Mouse (Mus musculus) hindbrain, postnatal 0 days (tissue): ENCODE results near the gene Ccdc151. TPM values are rescaled to one million over a fixed set of nuclear protein-coding genes. Genes with fewer than 3 reads are reported as not detected.
A peak's percentile ranks its signal among the peaks of the same experiment; 100 is the strongest.

ENCODE experiments used
- ATAC-seq: fragments of 200-750 bp; cut with Nextera tagmentation; 2 replicates; pipeline ENCODE4 v1.8.0; 2017; ENCODE audit warnings: mild to moderate bottlenecking, moderate TSS enrichment, moderate library complexity
- DNase-seq: peaks from one replicate; pipeline ENCODE4 v3.0.0-alpha.2; 2015; ENCODE audit warnings: low spot score
- H3K27ac ChIP-seq: fragments of 300-500 bp; sonication (generic); 2 replicates; pipeline ENCODE4 v1.5.1; 2014; ENCODE audit warnings: mild to moderate bottlenecking
- H3K27me3 ChIP-seq: fragments of 300-500 bp; sonication (generic); 2 replicates; pipeline ENCODE4 v1.6.1; 2014; ENCODE audit warnings: low read length, mixed read lengths; ENCODE audit not compliant: insufficient read depth
- H3K36me3 ChIP-seq: fragments of 300-500 bp; sonication (generic); 2 replicates; pipeline ENCODE4 v1.6.1; 2014; ENCODE audit warnings: low read length, mixed read lengths; ENCODE audit not compliant: insufficient read depth
- H3K4me1 ChIP-seq: fragments of 300-500 bp; sonication (generic); 2 replicates; pipeline ENCODE4 v1.6.1; 2014; ENCODE audit warnings: antibody characterized with exemption, low read length, mixed read lengths; ENCODE audit not compliant: insufficient read depth
- H3K4me2 ChIP-seq: fragments of 300-500 bp; sonication (generic); 2 replicates; pipeline ENCODE4 v1.6.1; 2014; ENCODE audit warnings: low read depth, mild to moderate bottlenecking, low read length, moderate library complexity, mixed read lengths
- H3K4me3 ChIP-seq: fragments of 300-500 bp; sonication (generic); 2 replicates; pipeline ENCODE4 v1.5.1; 2014; ENCODE audit warnings: low read length
- H3K9ac ChIP-seq: fragments of 300-500 bp; sonication (generic); replicated peaks from 2 replicates; pipeline ENCODE4 v1.6.1; 2014; ENCODE audit warnings: mild to moderate bottlenecking, low read length, moderate library complexity, mixed read lengths
- H3K9me3 ChIP-seq: fragments of 300-500 bp; sonication (generic); 2 replicates; pipeline ENCODE4 v1.6.1; 2016; ENCODE audit warnings: low read length, mixed read lengths
- CTCF ChIP-seq: IDR thresholded peaks from 2 replicates; pipeline ENCODE4 v1.5.1; 2016; ENCODE audit warnings: antibody characterized with exemption, control low read depth, low read depth
- WGBS: fragments of 180-500 bp; shearing (Covaris S2); extraction: QIAGEN DNeasy Blood & Tissue Kit; methylation state at CpG from one replicate; pipeline ENCODE4 v1.1.7; 2014; 5-methylcytosine and 5-hydroxymethylcytosine counted together
- polyA plus RNA-seq: library from polyadenylated mRNA; unstranded; fragments of >200 nt; fragmentation: Nextera tagmentation; extraction: Ambion mirVana; gene quantifications from 2 replicates; pipeline ENCODE4 v1.2.1, GENCODE M21; 2015
- total RNA-seq: library from RNA; depleted of rRNA; stranded (reverse); fragments of >200 nt; gene quantifications from 2 replicates; pipeline ENCODE4 v1.2.3, GENCODE M21; 2014

Ccdc151 gene
- total and polyA plus RNA-seq, 2 experiments from 2014 or later: 3.3 to 4.2 TPM

DNA sequence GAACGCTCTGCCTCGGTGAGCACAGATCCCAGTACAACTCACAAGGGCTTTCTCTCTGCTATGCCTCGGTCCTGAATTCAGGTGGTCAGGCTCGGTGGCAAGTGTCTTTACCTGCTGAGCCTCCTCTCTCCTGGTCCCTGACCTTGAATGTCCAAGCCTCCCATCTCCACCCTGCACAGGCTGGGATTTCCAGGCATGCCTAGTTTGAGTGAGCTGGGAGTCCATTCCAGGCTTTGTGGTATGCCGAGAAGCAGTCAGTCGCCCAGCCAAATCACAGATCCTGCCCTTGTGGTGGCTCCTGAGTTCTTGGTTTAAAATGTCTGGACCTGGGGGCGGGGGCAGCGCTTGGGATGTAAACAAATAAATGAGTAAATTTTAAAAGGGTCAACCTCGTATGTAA is 44.9 kb upstream of the Ccdc151 start:
- Histone ChIP-seq H3K4me1 (0 out of 2 replicates have a peak, but pooled peaks cover 18% of the 10 kb centered on the region), H3K4me2 (peak overlapping the region; percentile 72), H3K4me3 (0 out of 2 replicates have a peak overlapping the region, but pooled peaks have one; percentile 3), H3K9me3 (no peaks in the 10 kb centered on the region), H3K27ac (no peak overlapping the region), H3K27me3 (no peaks in the 10 kb centered on the region), H3K36me3 (no peaks in the 10 kb centered on the region), H3K9ac (no peak overlapping the region)
- ATAC-seq (no peak), DNase-seq (no peak)
- WGBS: 50% methylated on average over 9 of the region's 9 CpGs
- TF ChIP-seq CTCF: no peak

DNA sequence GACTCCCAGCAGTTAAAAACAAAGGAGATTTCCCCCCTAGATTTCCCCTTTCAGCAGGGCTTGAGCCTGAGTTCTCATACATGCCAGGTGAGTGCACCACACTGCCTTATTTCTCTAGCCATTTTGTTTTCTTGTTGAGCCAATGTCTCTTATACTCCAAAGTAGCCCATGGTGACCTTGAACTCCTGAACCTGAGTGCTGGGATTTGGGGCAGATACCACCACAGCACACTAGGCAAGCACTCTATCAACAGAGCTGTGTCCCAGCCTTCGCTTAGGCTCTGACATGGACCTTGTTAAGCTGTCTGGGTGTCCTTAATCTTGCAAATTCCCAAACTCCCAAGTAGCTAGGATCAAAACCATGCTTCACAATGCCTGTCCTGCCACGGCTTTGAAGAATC is 39.4 kb upstream of the Ccdc151 start:
- Histone ChIP-seq H3K4me1 (no peaks in the 10 kb centered on the region), H3K27me3 (no peaks in the 10 kb centered on the region), H3K4me2 (no peak overlapping the region), H3K9ac (no peak overlapping the region), H3K36me3 (no peaks in the 10 kb centered on the region), H3K4me3 (no peak overlapping the region), H3K27ac (no peak overlapping the region), H3K9me3 (no peaks in the 10 kb centered on the region)
- DNase-seq (no peak), ATAC-seq (no peak)
- WGBS: 64% methylated on average over 2 of the region's 2 CpGs
- no peak for TF ChIP-seq CTCF

- WGBS: 76% methylated on average over 10 of the region's 10 CpGs
- H3K36me3 ChIP-seq: no peaks in the 10 kb centered on the region
- no peaks in the 10 kb centered on the region for H3K9me3 ChIP-seq
- H3K27me3 ChIP-seq: no peaks in the 10 kb centered on the region
- H3K4me2 ChIP-seq: no peak overlapping the region
- no peak overlapping the region for H3K9ac ChIP-seq
- 0 out of 2 replicates have a peak, but pooled peaks cover 4% of the 10 kb centered on the region for H3K4me1 ChIP-seq
- TF ChIP-seq CTCF: no peak
- no peak overlapping the region for H3K4me3 ChIP-seq
- no peak for ATAC-seq
- no peak for DNase-seq
- H3K27ac ChIP-seq: no peak overlapping the region
Observed at GRCm38 (mm10) chr9:22037826-22038225, 35.4 kb upstream of the Ccdc151 start.

DNA sequence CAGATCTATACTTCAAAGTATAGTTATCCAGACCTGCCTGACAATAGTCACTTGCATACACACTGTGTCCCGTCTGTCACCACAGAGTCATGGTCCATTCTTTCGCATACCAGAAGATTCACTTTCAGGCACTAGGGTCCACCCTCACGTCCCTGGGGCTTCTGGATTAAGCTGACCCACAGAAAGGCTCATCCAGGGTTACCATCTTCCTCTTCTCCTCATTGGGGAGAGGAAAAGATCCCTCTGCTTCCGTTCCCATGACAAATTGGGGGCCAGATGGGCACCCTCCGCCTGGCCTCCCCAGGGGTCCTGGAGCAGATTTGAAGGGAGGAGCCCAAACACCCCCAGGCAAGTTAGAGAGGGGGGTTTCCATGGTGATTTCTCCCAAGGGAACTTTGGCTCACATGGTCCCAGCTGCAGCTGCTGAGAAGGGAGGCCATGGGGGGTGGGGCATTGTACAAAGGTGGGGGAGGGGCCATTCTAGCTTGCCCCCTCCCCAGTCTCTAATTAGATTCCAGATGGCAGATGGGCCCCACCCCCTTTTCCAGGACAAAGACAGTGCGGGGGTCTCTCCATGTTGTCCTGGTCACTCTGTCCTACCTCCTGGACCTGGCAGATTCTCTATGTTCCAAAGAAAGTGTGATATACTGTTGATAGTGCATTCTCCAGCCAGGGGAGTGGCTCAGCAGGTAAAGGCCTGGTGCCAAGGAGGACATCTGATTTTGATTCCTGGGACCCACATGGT is 33.0 kb upstream of the Ccdc151 start:
- no peak overlapping the region for H3K4me2 ChIP-seq
- H3K36me3 ChIP-seq: peaks cover 9% of the 10 kb centered on the region
- no peak overlapping the region for H3K4me3 ChIP-seq
- H3K27ac ChIP-seq: no peak overlapping the region
- ATAC-seq (peak; percentile 37), DNase-seq (peak; percentile 69)
- 0 out of 2 replicates have a peak, but pooled peaks cover 4% of the 10 kb centered on the region for H3K4me1 ChIP-seq
- whole genome bisulfite sequencing: 21% methylated on average over 6 of the region's 6 CpGs
- H3K9ac ChIP-seq: no peak overlapping the region
- H3K9me3 ChIP-seq: no peaks in the 10 kb centered on the region
- TF ChIP-seq CTCF: no peak
- H3K27me3 ChIP-seq: no peaks in the 10 kb centered on the region

GRCm38 (mm10) chr9:22030386-22030785 is 28.0 kb upstream of the Ccdc151 start:
- peaks cover 21% of the 10 kb centered on the region for H3K36me3 ChIP-seq
- WGBS: 90% methylated on average over 9 of the region's 9 CpGs
- no peak for TF ChIP-seq CTCF

GRCm38 (mm10) chr9:22028467-22028866 is 26.0 kb upstream of the Ccdc151 start:
- ATAC-seq: no peak
- Histone ChIP-seq H3K4me3 (no peak overlapping the region), H3K36me3 (peaks cover 34% of the 10 kb centered on the region), H3K9me3 (no peaks in the 10 kb centered on the region), H3K4me1 (no peaks in the 10 kb centered on the region), H3K4me2 (no peak overlapping the region), H3K9ac (no peak overlapping the region), H3K27ac (no peak overlapping the region), H3K27me3 (no peaks in the 10 kb centered on the region)
- WGBS: 16% methylated on average over 7 of the region's 7 CpGs
- no peak for TF ChIP-seq CTCF
- no peak for DNase-seq

More at GRCm38 (mm10) chr9:22030386-22030785, 28.0 kb upstream of the Ccdc151 start:
- H3K27ac ChIP-seq: no peak overlapping the region
- no peak overlapping the region for H3K4me2 ChIP-seq
- no peak overlapping the region for H3K9ac ChIP-seq
- H3K9me3 ChIP-seq: no peaks in the 10 kb centered on the region
- H3K4me1 ChIP-seq: no peaks in the 10 kb centered on the region
- ATAC-seq (no peak), DNase-seq (no peak)
- H3K27me3 ChIP-seq: no peaks in the 10 kb centered on the region
- H3K4me3 ChIP-seq: no peak overlapping the region

DNA sequence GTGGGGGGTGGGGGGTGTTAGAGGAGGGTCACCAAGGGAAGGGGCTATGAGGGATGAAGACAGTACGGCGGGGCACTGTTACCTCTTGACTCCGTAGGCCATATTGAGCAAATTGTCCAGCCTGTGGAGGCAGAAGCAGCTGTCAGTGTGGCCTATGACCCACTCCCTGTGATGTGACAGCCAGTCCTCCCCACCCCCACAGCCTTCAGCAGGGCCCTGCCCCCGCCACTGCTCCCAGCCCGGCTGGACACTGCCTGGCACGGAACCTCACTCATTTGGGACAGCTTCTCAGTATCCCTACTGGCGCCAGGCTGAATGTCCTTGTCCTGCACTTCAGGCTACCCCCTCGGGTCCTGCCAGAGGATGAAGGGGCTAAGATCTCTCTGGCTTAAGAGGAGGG is 22.2 kb upstream of the Ccdc151 start:
- DNase-seq: no peak
- Histone ChIP-seq H3K27me3 (no peaks in the 10 kb centered on the region), H3K4me3 (no peak overlapping the region), H3K9ac (no peak overlapping the region), H3K4me2 (no peak overlapping the region), H3K36me3 (peaks cover 29% of the 10 kb centered on the region), H3K4me1 (no peaks in the 10 kb centered on the region), H3K9me3 (no peaks in the 10 kb centered on the region), H3K27ac (no peak overlapping the region)
- no peak for ATAC-seq
- WGBS: 46% methylated on average over 8 of the region's 8 CpGs
- no peak for TF ChIP-seq CTCF
